In the genomic region with DNA sequence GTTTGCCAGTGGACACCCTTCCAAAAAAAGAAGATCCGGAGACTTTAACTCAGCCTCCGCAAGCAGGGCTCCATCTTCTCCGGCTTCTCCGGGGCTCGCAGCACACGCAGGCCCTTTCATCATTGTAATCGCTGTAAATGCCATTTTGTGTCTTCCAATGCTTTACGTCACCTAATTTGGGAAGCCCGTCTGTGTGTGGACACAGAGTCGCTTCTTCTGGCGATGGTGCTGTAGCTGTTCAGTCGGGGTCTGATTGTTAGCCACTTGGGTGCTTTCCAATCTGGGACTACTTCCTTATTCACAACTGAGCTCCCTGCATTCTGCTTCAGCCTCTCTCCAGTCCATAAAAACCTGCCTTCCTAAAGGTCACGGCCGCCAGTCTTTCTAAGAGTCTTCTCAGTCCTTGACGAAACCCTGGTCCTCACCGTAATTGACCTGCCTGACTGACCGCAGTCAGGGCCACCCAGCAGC, we compare ENCODE assay signal across 13 mouse cellular contexts. TPM values are rescaled to one million over a fixed set of nuclear protein-coding genes. Genes with fewer than 3 reads are reported as not detected.
DNase-seq lines count a peak whose midpoint lies in the region; TF ChIP-seq lines count a peak whose summit lies in the region.
"Had no signal": no experiment of that assay in that cellular context is flagged by ENCODE, and none has a peak within 500 bp of the region (broad histone marks: within the 10 kb centered on the region; RNA-seq: fewer than 3 reads in every experiment).

No protein-coding gene starts in this region.

- TF ChIP-seq POLR2A in MEL (IDR thresholded peaks at IDR 0.05; ENCODE audit: control insufficient read depth in 1 of 2, insufficient read depth in 1 of 2, low read depth in 1 of 2, low read length in 2 of 2, poor library complexity in 1 of 2), result no peak
- no peak for TF ChIP-seq POLR2A in brain, embryonic 14.5 days (IDR thresholded peaks at IDR 0.05; ENCODE audit: borderline replicate concordance, extremely low read depth, insufficient read depth, insufficient read length, poor library complexity, severe bottlenecking)

- no peak for TF ChIP-seq EP300 in MEL (IDR thresholded peaks at IDR 0.05; ENCODE audit: low read depth in 1 of 2, low read length in 2 of 2)

- no peak overlapping the region for H3K9ac ChIP-seq in MEL (ENCODE audit: control insufficient read depth, low read depth, low read length, poor library complexity, severe bottlenecking)
- H3K9ac ChIP-seq: liver, embryonic 14.5 days; neural tube, embryonic 12.5 days had no signal

- peaks cover 0 to 6% of the 10 kb centered on the region in 2 experiments; a peak in 2 of 4 replicates for H3K36me3 ChIP-seq in MEL (ENCODE audit: control insufficient read depth in 1 of 2, insufficient read depth in 2 of 2, low read length in 2 of 2)
- H3K36me3 ChIP-seq in heart, embryonic 10.5 days, result no peaks in the 10 kb centered on the region
- H3K36me3 ChIP-seq: neural tube, embryonic 12.5 days had no signal

- no peak overlapping the region for H3K4me3 ChIP-seq in MEL (ENCODE audit: control insufficient read depth in 1 of 2, insufficient read depth in 1 of 2, low read depth in 2 of 2, low read length in 2 of 2)
- no peak overlapping the region for H3K4me3 ChIP-seq in heart, embryonic 10.5 days
- H3K4me3 ChIP-seq: heart, adult 2 months; neural tube, embryonic 12.5 days had no signal

- no peak overlapping the region for H3K27ac ChIP-seq in MEL (ENCODE audit: control insufficient read depth, low read depth, low read length)
- H3K27ac ChIP-seq in heart, embryonic 10.5 days, result no peak overlapping the region
- H3K27ac ChIP-seq: heart, adult 2 months; liver, embryonic 14.5 days; neural tube, embryonic 12.5 days had no signal

- WGBS in heart, embryonic 10.5 days, result 83% methylated on average over 17 of the region's 17 CpGs

- no peak for TF ChIP-seq CTCF in MEL (IDR thresholded peaks at IDR 0.05 in 2 of 3, conservative IDR thresholded peaks at IDR 0.05 in 1 of 3; ENCODE audit: control insufficient read depth in 1 of 3, insufficient read depth in 1 of 3, low read depth in 2 of 3, low read length in 3 of 3, poor library complexity in 1 of 3, severe bottlenecking in 1 of 3)
- TF ChIP-seq CTCF in brain, embryonic 14.5 days (IDR thresholded peaks at IDR 0.05; ENCODE audit: borderline replicate concordance, extremely low read depth, insufficient read depth, insufficient read length), result no peak

- H3K79me2 ChIP-seq in MEL (ENCODE audit: control insufficient read depth, insufficient read depth, low read length, poor library complexity), result no peaks in the 10 kb centered on the region

- intact Hi-C loops in left cerebral cortex, postnatal 14 days (cut with DNase I), result no loop called here

- DNase-seq in kidney, postnatal 10 days, result peak; percentile 20
- no peak for DNase-seq in kidney, postnatal 14 days
- DNase-seq in MEL (ENCODE audit: low read depth, low spot score), result peak; percentile 23
- peak; percentile 66 for DNase-seq in brain, embryonic 14.5 days (ENCODE audit: low read depth)
- peak; percentile 32 to 51 for DNase-seq in left cerebral cortex, postnatal 14 days (ENCODE audit: low spot score in 2 of 2)
- DNase-seq in urinary bladder, postnatal 25 days (ENCODE audit: low spot score), result no peak
- DNase-seq in heart, embryonic 10.5 days (ENCODE audit: low spot score), result no peak
- DNase-seq in MN1 (ENCODE audit: low spot score), result no peak
- DNase-seq: heart, adult 2 months; kidney, adult 9 months; thymus, postnatal 25 days had no signal

- peaks cover 5 to 9% of the 10 kb centered on the region in 2 experiments for H3K4me1 ChIP-seq in MEL (ENCODE audit: control insufficient read depth in 1 of 2, insufficient read depth in 2 of 2, low read length in 2 of 2)
- H3K4me1 ChIP-seq in heart, embryonic 10.5 days, result peaks cover 21% of the 10 kb centered on the region

- no peaks in the 10 kb centered on the region for H3K9me3 ChIP-seq in MEL (replicated peaks; ENCODE audit: insufficient read depth, low read length)
- H3K9me3 ChIP-seq in heart, embryonic 10.5 days, result no peaks in the 10 kb centered on the region
- H3K9me3 ChIP-seq: neural tube, embryonic 12.5 days had no signal

- no peak for TF ChIP-seq RAD21 in MEL (IDR thresholded peaks at IDR 0.05; ENCODE audit: low read depth, low read length)

- no peaks in the 10 kb centered on the region for H3K27me3 ChIP-seq in MEL (ENCODE audit: control insufficient read depth in 1 of 2, insufficient read depth in 2 of 2, low read length in 2 of 2)
- H3K27me3 ChIP-seq in heart, embryonic 10.5 days (ENCODE audit: insufficient read depth, poor library complexity, severe bottlenecking), result no peaks in the 10 kb centered on the region
- H3K27me3 ChIP-seq: neural tube, embryonic 12.5 days had no signal

TF ChIP-seq in MEL, 35 proteins besides CTCF, POLR2A, EP300 and RAD21:
- TF ChIP-seq ZC3H11A (IDR thresholded peaks at IDR 0.05; ENCODE audit: low read depth, low read length), result no peak
- no peak for TF ChIP-seq MYC (IDR thresholded peaks at IDR 0.05; ENCODE audit: low read depth, low read length)
- no peak for TF ChIP-seq MXI1 (IDR thresholded peaks at IDR 0.05; ENCODE audit: low read depth, low read length)
- TF ChIP-seq KAT2A (conservative IDR thresholded peaks at IDR 0.05; ENCODE audit: low read depth, low read length), result no peak
- no peak for TF ChIP-seq TBP (IDR thresholded peaks at IDR 0.05; ENCODE audit: low read depth, low read length)
- no peak for TF ChIP-seq MYB (IDR thresholded peaks at IDR 0.05; ENCODE audit: low read depth, low read length)
- TF ChIP-seq UBTF (IDR thresholded peaks at IDR 0.05; ENCODE audit: borderline replicate concordance, insufficient read depth, low read depth, low read length), result no peak
TF ChIP-seq in MEL: peak in this region for 0.

RNA-seq across cellular contexts. Expression of gene Ccnd3, which starts 41.0 kb away (rescaled TPM):
- 143 TPM in 2 replicates for total RNA-seq in MEL (2012; rRNA removed)
- 100 to 1,000 TPM in 1 of 2 experiments, not detected in 1; 568 TPM for polyA plus RNA-seq in MEL (2012; ENCODE audit: insufficient read depth in 1 of 2, insufficient read length in 2 of 2, low read depth in 1 of 2, low replicate concordance in 2 of 2, missing spikeins in 1 of 2)
- polyA plus RNA-seq in brain, embryonic 14.5 days (2012; rRNA removed), result 59.7 and 68.5 TPM in 2 replicates
- total RNA-seq in left cerebral cortex, postnatal 14 days (2021), result 10 to 100 TPM; 30.1 to 30.7 TPM
- polyA plus RNA-seq in heart, embryonic 10.5 days (2016; fragmentation: Nextera tagmentation; extraction: Ambion mirVana), result 552 and 644 TPM in 2 replicates

RNA-seq across cellular contexts. Expression of gene Taf8, which starts 43.8 kb away (rescaled TPM):
- total RNA-seq in MEL (2012; rRNA removed), result 14.4 and 15.2 TPM in 2 replicates
- polyA plus RNA-seq in MEL (2012; ENCODE audit: insufficient read depth in 1 of 2, insufficient read length in 2 of 2, low read depth in 1 of 2, low replicate concordance in 2 of 2, missing spikeins in 1 of 2), result 10 to 100 TPM in 1 of 2 experiments, not detected in 1; 25.7 TPM
- 34.2 and 44.1 TPM in 2 replicates for polyA plus RNA-seq in brain, embryonic 14.5 days (2012; rRNA removed)
- 10 to 100 TPM; 14.6 to 17.1 TPM for total RNA-seq in left cerebral cortex, postnatal 14 days (2021)
- polyA plus RNA-seq in heart, embryonic 10.5 days (2016; fragmentation: Nextera tagmentation; extraction: Ambion mirVana), result 23.0 and 28.5 TPM in 2 replicates

Comparison
In these comparisons a context has a peak if more than half of its experiments do, and no peak if none do; other contexts are left out.
1. DNase-seq: peak in kidney, postnatal 10 days (single experiment), MEL (single experiment), brain, embryonic 14.5 days (single experiment) and left cerebral cortex, postnatal 14 days (2 of 2); none in kidney, postnatal 14 days (single experiment), urinary bladder, postnatal 25 days (single experiment), heart, embryonic 10.5 days (single experiment) and MN1 (single experiment).